Mouse (Mus musculus): ENCODE results near the gene Btbd18.
"Not testable (repeated sequence)": the region's sequence is repeated elsewhere in the genome, so short reads cannot be mapped to it uniquely, and the experiment has no call there.

Gene Btbd18

DNA sequence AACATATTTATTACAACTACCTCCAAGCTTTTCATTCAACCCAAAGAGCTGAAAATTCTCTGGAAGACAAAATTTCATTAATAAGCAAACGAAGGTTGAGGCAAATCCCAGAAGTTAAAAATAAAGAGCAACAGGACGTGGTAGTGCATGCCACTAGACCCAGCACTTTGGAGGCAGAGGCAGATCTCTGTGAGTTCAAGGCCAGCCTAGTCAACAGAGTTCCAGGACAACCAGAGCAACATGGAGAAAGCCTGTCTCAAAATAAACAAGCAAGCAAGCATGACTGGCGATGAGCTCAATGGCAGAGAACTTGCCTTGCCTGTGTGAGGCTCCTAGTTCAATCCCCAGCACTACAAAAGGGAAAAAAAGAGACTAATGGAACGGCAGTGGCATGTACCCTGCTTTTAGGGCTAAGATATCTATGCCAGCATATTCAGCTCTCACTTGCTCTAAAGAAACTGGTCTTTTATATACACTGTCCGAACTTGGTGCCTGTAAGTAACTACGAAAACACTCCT, 11.8 kb upstream of the Btbd18 start:
- in situ Hi-C loops (cut with MboI), result no loop called here

DNA sequence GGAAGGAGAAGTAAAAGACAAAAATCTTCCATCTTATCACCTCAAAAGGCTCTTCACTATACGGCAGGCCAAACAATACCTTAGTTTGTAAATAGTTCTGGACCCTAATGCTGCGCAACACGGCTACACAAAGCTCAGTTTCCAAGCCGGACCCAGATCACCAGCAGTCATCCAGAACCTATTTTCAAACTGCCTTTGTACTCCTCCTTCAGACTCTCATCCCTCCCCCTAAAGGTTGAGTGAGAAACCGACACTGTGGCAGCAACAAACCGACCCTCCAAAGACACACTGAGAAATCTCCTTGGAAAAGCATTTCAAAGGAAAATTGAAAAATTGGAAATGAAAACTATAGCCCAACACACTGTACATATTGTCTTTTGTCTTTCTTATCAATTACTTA, 10.5 kb upstream of the Btbd18 start:
- in situ Hi-C loops (cut with MboI), result no loop called here

DNA sequence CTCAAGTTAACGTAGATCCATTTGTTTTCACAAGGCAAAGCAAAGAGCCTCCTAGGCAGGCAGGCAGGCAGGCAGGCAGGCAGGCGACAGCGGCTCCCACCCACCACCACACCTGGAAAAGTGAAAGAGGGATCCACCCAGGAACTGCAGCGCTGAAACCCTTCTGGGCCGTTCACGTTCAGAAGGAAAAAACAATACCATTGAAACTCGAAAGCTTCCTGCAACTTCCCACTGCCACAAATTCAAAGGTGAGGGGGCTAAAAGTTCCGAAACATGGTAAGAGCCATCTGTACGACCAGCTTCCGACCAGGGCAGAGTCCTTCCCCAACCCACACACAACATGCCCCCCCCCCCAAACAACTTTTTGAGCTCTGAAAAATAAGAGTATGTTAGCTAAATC, 9.2 kb upstream of the Btbd18 start:
- in situ Hi-C loops (cut with MboI), result no loop called here

DNA sequence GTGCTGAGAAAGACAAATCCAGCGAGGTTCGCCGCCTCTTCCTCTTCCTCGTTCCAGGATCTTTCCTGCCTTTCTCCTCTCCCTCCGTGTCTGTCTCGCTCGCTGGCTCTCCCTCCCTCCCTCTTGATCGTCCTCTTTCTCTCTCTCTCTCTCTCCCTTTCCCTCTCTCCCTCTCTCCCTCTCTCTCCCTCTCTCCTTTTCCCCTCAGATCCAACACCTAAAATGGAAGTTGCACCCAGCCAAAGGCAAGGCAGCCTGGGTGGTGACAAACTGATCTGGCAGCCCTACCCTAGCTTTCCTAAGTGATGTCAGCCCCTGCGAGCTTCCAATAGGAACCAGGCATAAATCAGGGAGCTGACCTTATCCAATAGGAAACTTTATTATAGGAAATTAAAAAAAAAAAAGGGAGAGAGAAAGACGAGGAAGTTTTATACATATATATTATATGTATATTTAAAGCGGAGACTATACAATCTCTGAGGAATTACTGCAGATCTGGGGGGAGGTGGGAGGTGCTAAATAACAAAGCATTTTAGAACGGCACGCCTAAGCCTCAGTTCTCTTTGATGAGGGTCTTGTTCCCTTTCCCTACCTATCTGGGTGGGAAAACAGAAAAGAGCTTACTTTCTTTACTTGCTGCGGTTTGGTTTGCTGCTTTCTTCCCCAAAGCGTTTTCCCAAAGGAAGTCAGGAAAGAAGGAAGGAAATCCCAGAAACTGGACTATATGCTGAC, 8.2 kb upstream of the Btbd18 start, which contains the start of gene Ctnnd1:
Ctnnd1 (minus strand) TSS at position 302 of the 732 bp plus-strand sequence.
- in situ Hi-C loops (cut with MboI), result no loop called here

DNA sequence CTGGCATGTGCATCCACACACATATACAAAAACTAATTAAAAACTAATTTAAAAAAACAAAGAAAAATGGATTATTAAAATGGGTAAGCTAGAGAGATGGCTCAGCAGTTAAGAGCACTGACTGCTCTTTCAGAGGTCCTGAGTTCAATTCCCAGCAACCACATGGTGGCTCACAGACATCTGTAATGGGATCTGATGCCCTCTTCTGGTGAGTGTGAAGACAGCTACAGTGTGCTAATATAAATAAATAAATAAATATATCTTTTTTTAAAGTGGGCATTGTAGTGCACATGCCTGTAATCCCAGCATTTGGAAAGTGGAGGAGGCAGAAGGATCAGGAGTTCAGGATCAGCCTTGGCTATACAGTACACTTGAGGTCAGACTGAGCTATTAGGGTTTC, 5.5 kb upstream of the Btbd18 start:
- in situ Hi-C loops (cut with MboI), result no loop called here

DNA sequence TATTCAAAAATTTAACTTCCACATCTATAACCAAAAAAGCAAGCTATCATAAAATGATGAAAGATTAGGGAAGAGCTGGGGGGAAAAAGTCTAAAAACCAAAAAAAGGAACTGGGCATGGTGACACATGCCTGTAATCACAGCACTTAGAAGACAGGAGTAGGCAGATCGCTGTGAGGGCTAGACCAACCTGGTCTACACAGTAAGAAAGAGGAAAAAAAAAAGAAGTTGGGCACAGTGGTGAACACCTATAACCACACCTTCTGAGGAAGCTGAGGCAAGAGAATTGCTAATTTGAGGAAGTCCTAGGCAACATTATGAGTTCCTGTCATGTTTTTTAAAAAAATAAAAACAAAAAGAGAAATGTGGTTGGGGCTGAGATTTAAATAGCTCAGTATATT, 3.0 kb upstream of the Btbd18 start:
- in situ Hi-C loops (cut with MboI), result no loop called here

DNA sequence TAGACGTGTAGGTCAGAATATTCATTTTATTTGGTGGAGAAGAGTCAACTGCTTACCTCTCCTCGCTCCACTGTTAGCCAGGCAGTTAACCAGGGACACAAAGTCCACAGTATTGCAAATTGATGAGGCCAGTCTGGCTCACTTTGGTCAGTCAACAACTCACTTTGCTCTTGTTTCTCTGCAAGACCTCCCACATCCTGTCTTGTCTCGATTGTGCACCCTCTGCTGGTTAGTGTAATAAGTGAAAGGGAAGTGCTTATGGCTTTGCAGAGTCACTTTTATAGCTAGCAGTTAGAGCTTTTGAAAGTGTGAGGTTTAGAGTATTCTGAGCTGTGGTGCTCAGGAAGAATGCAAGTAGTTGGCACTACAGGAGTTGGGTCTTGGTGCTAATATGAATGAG, 1.4 kb downstream of the Btbd18 start:
- in situ Hi-C loops (cut with MboI), result loop anchor here (5.0 to 10.0 kb wide), 2 partner anchors 43 to 195 kb away; no protein-coding TSS in a partner anchor

DNA sequence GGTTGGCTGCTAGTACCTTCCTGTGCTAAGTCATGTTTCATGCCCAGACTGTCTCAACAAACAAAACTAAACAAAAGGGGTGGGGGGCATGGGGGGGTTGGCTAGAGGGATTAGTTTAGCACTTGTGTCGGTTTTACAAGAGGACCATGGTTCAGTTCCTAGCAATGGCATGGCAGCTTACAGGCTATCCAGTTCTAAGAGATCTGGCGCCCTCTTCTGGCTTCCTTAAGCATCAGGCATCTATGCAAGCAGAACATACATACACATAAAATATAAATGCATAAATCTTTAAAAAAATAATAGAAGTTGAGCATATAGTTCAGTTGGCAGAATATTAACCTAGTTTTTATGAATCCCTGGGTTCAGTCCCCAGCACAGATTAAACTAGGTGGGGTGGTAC, 4.0 kb downstream of the Btbd18 start:
- in situ Hi-C loops (cut with MboI), result loop anchor here (5.0 to 10.0 kb wide), 2 partner anchors 46 to 198 kb away; no protein-coding TSS in a partner anchor

DNA sequence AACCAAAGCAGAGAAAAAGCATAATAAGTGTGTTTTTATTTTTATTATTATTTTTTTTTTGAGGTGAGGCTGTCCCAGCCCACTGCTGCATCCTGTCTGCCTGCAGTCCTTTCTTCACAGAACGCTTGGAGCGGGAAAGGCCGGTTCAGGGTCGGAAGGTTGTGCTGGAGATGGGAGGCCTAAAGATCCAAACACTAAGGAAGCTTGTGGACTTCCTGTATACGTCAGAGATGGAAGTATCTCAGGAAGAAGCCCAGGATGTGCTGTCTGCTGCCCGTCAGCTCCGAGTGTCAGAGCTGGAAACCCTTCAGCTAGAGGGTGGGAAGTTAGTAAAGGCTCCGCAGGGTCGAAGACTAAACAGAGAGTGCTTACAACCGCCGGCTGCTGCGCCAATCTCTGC, 7.2 kb downstream of the Btbd18 start:
- in situ Hi-C loops (cut with MboI), result loop anchor here (10.0 kb wide), 1 partner anchor 201 kb away; no protein-coding TSS in a partner anchor

DNA sequence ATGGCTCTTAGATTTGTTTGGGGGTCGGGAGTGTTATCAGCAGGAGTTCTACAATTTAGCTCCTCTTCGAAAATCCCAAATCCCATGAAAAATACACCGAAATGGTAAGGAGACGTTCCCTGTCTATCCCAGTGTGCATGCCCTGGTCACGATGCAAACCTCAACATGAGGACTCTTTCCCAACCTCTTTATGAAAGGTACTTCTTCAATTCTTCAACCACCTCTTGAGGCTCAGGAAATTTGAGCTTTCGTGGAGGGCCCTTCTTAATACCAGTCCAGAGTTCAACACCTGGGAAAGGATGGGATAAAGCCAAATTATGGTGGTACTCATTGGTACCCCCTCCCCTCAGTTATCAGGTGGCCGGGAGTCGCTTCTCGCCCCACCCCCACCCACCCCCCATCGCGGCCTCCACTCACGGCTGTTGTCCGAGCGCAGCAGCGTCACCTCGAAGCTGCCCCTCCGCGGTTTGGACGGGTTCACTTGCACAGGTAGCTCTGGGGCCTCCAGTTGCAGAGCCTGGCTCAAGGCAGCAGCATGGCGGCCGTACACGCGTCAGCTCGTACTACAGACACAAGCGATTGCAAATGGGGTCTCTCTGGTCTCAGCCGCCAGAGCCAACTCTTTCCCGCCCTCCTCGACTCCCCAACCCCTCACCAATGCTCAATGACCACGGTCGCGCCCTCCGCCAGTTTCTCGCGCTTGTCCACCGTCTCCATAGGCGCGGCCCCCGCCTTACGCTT, 11.1 kb downstream of the Btbd18 start:
- in situ Hi-C loops (cut with MboI), result loop anchor here (10.0 kb wide), 1 partner anchor 205 kb away; no protein-coding TSS in a partner anchor

DNA sequence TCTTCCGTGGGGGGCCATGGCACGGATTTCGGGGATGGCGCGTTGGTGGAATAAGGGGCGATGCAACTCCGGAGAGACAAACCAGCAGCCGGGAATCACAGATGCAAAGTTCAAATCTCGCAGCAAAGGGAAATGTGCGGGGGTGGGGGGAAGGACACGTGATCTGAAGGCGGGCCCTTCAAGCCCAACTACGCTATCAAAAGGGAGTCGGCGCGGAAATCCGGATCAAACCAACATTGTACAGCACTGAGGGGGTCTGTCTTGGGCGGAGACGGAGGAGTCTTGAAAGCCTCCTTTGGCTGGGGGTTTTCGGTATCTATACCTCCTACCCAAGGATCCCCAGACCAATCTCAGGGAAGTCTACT, 11.7 kb downstream of the Btbd18 start, which contains the start of gene Selenoh:
Selenoh (minus strand) TSS at position 202 of the 365 bp plus-strand sequence.
- in situ Hi-C loops (cut with MboI), result no loop called here

DNA sequence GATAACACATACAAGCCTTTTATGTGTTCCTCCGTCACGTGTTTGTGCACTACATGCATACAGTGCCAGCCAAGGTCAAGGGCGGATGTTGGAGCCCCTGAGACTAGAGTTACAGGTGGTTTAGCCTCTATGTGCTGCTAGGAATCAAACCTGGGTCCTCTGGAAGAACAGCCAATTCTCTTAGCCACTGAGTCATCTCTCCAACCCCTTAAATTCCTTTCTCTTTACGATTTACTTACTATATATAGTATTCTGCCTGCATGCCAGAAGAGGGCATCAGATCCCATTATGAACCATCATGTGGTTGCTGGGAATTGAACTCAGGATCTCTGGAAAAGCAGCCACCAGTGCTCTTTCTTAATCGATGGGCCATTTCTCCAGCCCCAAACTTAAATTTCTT, 12.7 kb downstream of the Btbd18 start:
- in situ Hi-C loops (cut with MboI), result not testable (repeated sequence)

DNA sequence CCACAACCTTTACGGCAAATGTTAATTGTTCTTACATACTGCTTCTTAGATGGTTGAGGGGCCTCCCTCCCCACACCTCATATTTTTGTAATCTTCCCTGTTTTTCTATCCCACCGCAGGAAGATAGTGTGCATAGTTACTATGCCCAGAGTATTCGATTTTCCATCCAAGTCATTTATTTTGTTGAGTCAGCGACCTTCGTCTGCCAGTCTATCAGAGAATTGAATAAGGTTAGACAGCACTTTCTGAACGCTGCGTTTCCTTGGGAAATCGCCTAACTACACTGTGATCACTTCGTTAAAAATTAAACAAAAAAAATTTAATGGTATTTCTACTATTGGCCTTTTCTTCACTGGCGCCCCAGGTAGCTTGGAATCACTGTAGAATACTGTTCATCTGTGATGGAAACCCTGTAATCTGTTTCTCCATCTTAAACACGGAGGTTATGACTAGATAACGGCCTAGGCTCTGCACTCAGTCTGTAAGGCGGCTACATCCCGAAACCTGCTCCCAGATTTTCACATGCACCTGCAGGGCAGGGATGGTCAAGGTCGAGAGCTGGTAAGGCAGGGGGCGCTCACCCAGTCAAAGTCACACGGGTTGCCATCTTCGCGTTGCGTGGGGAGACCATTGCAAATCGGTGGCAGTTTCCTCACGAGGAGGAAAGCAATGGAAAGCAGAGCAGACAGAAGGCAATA, 18.5 kb downstream of the Btbd18 start:
- in situ Hi-C loops (cut with MboI), result no loop called here

DNA sequence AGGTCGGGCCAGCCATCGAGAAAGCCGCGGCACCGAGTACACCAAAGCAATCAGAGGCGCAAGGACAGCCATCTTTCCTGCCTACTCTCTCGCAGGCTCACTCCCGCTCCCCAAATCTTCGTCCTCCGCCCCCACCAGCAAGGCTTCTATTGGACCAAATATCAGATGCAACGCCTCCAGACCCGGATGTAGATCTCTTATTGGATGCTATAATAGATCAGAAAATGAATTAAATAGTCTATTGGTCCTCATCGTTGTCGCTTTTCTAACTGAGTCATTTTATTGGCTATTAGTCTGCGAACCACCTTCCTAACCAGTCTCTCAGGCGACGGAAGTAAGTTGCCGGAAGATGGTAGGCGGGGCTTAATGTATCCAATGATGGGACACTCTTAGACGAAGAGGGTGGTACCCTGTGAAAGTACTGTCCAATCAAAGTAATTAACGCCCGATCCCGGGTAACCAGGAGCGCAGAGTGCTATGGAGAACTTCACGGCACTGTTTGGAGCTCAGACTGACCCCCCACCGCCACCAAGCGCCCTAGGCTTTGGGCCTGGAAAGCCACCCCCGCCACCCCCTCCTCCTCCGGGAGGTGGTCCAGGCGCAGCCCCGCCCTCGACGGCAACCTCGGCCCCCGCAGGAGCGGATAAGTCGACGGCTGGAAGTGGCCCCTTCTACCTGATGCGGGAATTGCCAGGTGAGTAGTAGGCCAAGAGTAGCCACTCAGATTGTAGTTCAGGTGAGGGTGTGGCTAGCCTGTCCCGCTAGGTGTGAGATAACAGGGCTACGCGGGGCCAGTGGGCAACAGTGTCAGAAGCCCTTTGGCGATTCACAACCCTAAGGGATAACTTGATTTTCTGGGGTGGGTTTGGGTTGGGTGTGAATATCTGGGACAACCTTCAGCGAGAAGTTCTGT, 19.3 kb downstream of the Btbd18 start, which contains the start of the genes Gm28635 and Med19:
Gm28635 (minus strand) TSS at position 74 of the 913 bp plus-strand sequence.
Med19 (plus strand) TSS at position 435 of the 913 bp plus-strand sequence.
- in situ Hi-C loops (cut with MboI), result no loop called here

DNA sequence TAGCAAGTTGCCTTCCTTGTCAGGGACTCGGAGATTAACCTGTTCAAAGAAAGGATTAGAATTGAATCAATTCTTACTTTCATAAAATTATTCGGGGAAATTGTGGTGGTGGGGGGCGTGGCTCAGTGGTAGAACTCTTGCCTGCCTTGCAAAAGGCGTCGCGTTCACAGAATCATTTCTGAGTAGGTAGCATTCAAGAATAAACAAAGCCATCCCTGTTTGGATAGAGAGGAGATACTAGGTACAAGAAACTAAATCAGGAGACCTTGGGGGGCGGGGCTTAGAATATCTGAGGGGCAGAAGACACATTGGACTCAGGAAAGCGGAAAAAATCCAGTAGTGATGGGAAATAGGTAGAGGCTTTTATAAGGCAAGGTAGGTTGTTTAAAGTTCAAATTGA, 20.1 kb downstream of the Btbd18 start, which contains the start of gene Tmx2:
Tmx2 (minus strand) TSS at position 125 of the 400 bp plus-strand sequence.
- in situ Hi-C loops (cut with MboI), result no loop called here

DNA sequence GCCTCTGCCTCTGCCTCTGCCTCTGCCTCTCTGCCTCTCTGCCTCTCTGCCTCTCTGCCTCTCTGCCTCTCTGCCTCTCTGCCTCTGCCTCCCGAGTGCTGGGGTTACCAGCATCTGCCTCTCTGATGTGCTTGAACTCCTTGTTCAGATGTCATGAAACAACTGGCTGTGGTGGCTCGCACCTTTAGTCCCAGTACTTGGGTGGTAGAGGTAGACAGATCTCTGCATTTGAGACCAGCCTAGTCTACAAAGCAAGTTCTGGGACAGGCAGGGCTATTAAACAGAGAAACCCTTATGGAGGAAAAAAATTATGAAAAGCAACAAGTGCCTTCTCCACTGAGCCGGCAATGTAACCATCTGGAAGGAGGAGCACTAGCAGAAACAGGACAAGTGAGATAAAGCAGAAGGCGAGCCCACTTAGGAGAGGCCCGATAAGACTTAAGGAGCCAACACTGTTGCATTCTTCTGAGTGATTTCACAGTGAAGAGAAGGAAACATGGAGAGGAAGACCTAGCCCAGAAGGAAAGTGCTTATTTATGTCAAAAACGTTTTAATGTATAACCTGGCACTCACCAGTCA, 23.8 kb downstream of the Btbd18 start:
- in situ Hi-C loops (cut with MboI), result no loop called here

DNA sequence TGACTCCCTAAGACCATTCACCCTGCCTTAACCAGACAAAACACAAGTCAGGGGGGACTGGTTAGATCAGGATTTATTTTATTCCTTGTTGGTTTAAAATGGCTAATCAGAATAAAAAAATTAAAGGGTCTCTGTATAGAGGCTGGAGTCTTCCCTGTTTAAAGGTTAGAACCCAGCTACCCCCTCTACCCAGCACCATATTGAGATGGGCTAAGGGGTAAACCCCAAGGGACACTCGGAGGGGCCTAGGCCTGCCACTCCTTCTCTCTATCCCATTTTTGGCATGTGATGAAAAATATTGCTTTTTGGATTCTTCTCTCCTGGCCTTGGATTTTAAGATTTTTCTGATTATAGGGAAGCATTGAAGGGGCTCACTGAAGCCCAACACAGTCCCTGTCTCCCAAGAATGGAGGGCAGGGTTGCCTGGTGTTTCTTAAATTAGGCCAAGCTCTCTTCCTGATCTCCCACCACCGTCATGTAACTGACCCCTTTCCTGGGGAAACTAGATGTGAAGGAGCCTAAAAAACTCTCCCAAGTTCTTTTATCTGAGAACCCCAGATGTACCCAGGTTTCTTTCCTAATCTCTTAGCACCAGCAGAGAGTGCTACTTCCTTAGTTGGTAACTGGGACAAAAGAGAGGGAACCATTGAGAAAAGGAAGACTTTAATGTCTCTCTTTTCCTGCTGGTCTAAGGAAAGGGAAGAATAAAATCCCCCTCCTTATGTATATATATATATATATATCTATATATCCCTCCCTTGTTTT, 29.4 kb downstream of the Btbd18 start:
- in situ Hi-C loops (cut with MboI), result no loop called here

DNA sequence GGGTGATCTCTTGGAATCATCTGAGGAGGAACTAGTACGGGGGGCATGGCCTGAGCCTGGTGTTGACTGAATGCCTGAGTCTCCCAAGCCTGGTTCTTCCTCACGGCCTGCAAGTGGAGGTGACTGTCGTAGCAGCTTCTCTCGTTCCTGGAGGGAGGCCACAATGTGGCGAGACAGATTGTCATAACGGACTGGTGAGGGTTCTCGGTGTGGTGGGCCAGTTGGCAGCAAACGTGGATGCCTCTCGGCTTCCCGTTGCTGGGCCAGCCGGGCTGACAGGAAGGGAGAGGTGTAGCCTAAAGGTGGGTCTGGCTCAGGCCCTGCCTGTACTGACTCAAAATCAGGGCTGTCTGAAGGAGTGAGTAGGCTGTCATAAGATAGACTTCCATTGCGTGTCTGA, 31.2 kb downstream of the Btbd18 start:
- in situ Hi-C loops (cut with MboI), result no loop called here

DNA sequence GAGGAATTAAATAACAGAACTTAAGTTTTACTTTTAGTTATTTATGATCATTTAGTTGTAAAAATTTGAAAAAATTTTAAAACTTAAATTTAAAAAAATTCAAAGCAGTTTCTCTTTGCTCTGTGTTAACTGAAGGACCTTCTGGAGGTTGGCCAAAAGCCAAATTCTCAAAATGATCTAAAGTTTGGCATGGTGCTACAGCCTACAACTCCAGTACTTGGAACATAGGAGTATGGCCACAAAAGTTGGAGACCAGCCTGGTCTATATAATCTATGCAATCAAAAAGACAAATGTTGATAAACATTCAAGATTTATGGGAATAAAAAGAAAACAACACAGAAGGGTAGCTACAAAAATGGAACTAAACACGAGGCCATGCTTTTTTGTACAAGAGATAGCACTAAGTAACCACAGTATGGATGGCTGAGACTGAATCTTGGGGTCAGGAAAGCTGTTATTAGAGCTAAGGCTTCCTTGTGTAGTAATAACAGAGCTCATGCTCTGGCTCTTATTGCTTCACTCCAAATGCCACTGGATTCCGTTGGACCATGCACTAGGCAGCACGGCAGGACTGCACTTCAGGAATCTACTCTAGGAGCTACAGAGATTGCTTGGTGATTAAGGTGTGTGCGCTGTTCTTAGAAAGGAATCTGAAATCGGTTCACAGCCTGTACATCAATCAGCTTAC, 36.3 kb downstream of the Btbd18 start:
- in situ Hi-C loops (cut with MboI), result no loop called here
